Mouse (Mus musculus): ENCODE data around the gene Sh2d3c.

Sh2d3c gene

DNA sequence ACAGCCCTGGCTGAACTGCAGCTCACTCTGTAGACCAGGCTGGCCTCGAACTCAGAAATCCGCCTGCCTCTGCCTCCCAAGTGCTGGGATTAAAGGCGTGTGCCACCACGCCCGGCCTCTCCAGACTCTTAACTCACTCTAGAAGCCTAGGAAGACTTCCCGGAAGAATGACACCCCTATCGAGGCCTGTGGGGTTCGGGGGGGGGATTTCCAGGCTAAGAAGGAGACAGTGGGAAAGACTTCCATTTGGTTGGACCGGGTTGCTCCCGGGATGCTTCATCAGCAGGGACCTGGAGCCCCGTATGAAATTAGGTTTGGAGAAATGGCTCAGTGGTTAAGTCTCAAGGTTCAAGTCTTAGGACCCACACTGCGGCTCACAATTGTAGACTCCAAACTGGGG, 26.2 kb upstream of the Sh2d3c start:
- in situ Hi-C loops (cut with MboI): no loop called here

DNA sequence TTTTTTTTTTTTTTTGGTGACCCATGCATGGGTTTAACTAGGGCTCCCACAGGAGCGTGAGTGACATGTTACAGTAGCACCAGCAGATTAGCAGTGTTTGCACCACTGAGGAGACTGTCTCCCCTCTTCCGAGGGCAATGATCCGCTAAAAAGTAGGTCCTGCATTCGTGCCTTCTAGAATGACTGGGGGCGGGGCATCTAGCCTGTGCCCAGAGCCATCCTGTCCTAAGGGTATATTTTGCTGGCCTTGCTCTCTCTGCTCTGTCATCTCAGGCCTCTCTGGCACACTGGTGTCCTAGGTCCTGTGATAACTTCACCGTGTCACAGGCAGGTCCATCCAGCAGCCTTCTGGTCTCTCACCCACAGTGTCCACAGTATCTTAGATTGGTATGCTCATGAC, 21.2 kb upstream of the Sh2d3c start:
- in situ Hi-C loops (cut with MboI): no loop called here

DNA sequence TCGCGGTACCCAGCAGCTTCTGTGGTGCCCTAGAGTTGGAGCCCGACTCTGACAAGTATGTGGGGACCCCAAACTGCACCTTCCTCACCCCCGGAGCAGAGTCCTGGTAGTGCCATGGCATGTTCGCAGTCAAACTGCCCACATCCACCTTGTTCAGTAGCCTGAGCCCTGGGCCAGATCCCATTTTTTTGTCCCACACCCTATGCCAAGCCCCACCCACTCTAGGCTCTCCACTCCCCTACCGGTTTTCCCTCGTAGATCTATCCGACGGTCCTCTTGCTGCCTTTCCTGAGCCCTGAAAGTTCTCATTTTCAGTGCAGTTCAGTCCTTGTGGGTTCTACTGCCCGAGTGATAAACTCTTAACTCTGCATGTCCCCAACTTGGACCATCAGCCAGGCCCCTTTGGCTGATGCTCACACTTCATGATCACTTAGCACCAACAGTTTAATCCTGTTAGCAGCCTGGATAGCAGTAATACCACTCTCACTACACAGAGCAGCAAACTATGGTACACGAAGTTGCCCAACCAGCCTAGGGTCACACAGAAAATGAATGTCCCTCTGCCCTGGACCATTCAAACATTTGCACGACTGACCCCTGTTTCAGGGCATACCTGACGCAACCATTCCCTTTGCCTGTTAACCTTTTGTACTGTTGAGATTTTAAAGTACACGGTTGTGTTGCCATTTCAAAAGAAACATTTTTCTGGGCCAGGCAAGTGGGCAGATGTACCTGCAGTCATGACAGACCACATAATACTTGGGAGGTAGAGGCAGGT, 19.7 kb upstream of the Sh2d3c start:
- in situ Hi-C loops (cut with MboI): no loop called here

DNA sequence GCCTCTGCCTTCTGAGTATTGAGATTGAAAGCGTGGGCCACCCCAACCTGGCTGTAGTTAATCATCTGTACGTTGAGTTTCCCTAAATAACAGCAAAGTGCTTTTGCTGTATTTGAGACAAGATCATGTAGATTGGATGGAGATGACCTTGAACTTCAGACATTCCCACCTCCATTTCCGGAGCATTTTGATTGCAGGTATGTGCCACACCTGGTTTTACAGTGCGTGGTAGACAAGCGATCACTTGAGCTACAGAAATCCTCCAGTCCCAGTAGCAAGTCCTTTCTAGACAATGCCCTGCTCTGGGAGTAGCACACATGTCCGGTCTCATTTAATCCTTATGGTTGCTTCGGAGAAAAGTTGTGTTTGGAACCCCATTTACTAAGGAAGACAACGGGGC, 17.8 kb upstream of the Sh2d3c start:
- in situ Hi-C loops (cut with MboI): no loop called here

DNA sequence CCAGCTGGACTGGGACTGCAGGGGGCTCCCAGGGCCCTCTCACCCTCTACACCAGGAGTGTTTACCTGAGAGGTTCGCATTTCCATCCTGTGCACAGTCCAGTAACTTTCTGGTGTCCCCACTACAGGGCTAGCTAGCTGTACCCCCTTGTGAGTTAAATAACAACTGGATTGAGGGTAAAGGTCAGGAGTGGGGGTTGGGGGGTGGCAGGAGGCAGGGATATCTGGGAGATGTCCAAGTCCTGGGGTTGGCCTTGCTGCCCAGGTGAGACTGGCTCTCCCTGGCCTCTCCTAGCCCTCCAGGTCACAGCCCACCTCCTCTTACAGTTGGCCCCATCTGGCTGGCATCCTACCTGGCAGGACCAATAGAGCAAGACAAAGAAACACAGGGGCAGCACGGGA, 16.8 kb upstream of the Sh2d3c start, which contains the start of gene Fpgs:
Gene Fpgs, minus strand, starts transcription at position 125 of the 401 bp plus-strand sequence.
- in situ Hi-C loops (cut with MboI): no loop called here

DNA sequence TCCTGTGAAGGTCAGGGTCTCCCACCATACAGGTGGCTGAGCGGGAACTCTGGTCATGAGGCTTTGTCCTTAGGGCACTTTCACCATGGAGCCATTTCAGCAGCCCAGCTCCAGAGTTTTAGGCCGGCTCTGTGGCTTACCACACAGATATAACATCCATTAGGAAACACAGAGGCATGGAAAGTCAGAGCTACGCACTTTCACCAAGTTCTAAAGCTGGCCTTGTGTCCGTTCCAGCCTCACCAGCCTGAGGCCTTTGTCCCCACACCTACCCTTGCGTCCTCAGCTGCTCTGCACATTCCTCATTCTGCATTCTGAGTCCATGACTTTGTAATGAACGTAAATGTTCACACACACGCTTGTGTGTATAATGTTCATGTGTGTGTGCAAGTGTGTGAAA, 15.8 kb upstream of the Sh2d3c start:
- in situ Hi-C loops (cut with MboI): no loop called here

- in situ Hi-C loops (cut with MboI): no loop called here
These were observed 13.9 kb upstream of the Sh2d3c start for GRCm38 (mm10) chr2:32706971-32707370.

- in situ Hi-C loops (cut with MboI): no loop called here
These were observed 12.2 kb upstream of the Sh2d3c start for GRCm38 (mm10) chr2:32708643-32709042.

- in situ Hi-C loops (cut with MboI): loop anchor here (5.0 kb wide), 1 partner anchor 48 kb away; the partner anchor contains the start of gene Tor2a
These were observed 11.2 kb upstream of the Sh2d3c start for GRCm38 (mm10) chr2:32709521-32710137.

GRCm38 (mm10) chr2:32710425-32710824, 10.4 kb upstream of the Sh2d3c start:
- in situ Hi-C loops (cut with MboI): loop anchor here (5.0 kb wide), 1 partner anchor 47 kb away; the partner anchor contains the start of gene Tor2a

GRCm38 (mm10) chr2:32711301-32712056, 9.4 kb upstream of the Sh2d3c start:
- in situ Hi-C loops (cut with MboI): loop anchor here (5.0 kb wide), 1 partner anchor 46 kb away; the partner anchor contains the start of gene Tor2a

DNA sequence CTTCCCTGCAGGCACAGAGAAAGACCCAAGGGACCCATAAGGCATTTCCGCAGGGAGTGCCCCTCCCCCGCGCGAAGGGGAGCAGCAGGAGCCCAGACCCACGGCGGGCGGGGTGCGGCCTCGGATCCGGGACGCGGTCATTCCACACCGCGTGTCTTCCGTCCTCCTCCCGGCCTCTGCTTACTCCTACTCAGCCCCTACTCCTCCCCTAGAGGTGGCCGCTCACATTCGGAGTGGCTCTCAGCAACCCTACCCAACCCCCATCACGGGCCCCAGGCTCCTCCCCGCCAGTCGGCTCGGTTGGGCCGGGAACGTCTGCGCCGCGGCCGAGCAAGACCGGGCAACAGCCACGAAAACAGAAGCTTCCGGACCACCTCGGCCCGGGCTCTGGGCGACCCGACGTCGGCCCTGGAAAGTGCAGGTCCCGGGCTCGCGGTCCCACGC, 8.7 kb upstream of the Sh2d3c start:
- in situ Hi-C loops (cut with MboI): loop anchor here (5.0 kb wide), 1 partner anchor 45 kb away; the partner anchor contains the start of gene Tor2a

DNA sequence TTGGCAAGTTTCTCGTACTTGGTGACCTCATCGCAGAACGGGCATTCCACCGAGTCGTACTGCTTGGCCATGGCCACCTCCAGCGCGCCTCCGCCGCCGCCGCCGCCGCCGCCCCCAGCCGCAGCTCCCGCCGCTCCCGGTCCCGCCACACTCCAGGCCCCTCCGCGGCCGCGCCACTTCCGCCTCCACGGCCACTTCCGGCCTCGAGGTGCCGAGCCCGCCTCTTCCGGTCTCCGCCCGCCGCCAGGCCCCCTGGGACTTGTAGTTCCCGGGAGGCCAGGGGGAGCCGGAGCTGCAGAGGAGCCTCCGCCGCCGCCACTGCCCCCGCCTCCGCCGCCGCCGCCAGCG, 8.3 kb upstream of the Sh2d3c start:
- in situ Hi-C loops (cut with MboI): loop anchor here (5.0 kb wide), 1 partner anchor 45 kb away; the partner anchor contains the start of gene Tor2a

GRCm38 (mm10) chr2:32712934-32713817, 7.7 kb upstream of the Sh2d3c start, which contains the start of gene Cdk9:
TSS of gene Cdk9 (minus strand) at chr2:32713076.
- in situ Hi-C loops (cut with MboI): loop anchor here (5.0 kb wide), 1 partner anchor 44 kb away; the partner anchor contains the start of gene Tor2a

- in situ Hi-C loops (cut with MboI): loop anchor here (5.0 kb wide), 1 partner anchor 43 kb away; the partner anchor contains the start of gene Tor2a
These were observed 6.5 kb upstream of the Sh2d3c start for GRCm38 (mm10) chr2:32714117-32714986.

- in situ Hi-C loops (cut with MboI): loop anchor here (5.0 kb wide), 1 partner anchor 42 kb away; the partner anchor contains the start of gene Tor2a
These were observed 5.8 kb upstream of the Sh2d3c start for GRCm38 (mm10) chr2:32714987-32715425.

GRCm38 (mm10) chr2:32718761-32719160, 2.1 kb upstream of the Sh2d3c start:
- in situ Hi-C loops (cut with MboI): no loop called here

DNA sequence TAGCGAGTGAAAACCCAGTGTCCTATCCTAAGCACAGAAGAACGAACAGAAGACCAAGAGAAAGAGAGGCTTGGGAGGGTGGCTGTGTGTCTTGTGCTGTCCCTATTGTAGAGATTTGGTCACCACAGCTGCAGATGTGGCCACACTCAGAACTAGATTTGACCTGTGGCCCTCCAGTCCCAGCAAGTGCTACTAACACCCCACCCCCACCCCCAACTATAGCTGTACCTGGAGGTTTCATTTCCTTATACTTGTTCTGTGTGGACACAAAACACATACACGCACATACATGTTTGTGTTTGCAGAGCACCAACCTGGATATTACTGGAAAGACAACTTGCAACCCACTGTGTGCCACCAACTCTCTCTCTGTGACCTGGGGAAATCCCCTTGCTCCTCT, 802 bp upstream of the Sh2d3c start:
- in situ Hi-C loops (cut with MboI): no loop called here

DNA sequence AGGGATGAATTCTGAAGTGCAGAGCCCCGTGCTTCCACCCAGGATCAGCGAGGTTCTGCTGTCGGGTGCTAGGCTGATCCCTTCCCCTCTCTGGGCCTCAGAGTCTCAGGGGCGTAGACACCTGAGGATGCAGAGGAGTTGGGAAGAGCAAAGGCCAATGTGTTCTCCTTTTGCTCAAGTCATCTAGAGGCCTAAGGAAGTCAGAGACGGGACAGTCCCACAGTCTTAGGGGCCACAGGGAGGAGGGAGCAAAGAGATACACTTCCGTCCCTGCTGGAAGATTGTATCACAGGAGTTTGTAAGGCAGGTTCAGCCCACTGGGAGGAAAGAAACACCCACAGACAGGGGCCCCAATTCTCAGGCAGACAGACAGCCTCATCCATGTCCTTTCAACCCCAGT, 1.2 kb downstream of the Sh2d3c start:
- in situ Hi-C loops (cut with MboI): no loop called here

DNA sequence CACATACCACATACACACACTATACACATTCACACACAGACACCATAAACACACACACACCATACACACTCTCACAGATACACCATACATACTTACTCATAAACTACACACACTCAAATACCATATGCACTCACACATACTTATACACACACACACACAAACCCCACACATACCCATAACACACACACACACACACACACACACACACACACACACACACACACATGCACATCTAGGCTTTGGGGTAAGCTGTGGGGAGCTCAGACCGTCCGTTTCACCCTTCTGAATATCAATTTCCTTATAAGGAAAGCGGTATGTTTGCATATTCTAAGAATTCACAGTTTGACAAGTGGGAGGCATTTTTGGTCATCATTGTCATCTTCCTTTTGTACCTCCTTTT, 1.7 kb downstream of the Sh2d3c start:
- in situ Hi-C loops (cut with MboI): no loop called here
